Mouse (Mus musculus): ENCODE data around the gene Pim2.
A peak's percentile ranks its signal among the peaks of the same experiment; 100 is the strongest.

Pim2 gene

DNA sequence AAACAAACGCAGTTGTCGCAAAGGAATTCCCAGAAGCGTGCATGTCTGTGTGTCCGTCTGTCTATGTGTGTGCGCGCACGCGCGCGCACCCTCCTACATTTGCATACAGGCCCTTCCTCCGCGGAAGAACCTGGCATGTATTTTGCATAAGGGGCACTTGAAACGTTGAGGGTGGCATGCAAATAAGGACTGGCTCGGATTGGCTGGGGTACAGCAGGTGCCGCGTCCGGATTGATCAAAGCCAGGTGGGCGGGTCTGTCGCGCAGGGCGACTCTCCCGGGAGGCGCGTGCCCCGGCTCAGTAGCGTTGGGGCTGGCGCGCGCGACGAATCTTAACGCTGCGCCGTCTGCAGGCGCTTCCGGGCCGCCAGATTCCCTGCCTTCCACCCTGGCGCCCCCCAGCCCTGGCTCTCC, at the start of gene Pim2:
Gene Pim2 (plus strand): TSS at position 256 of the 413 bp plus-strand sequence.
- peak; percentile 86 to 94 for DNase-seq

- DNase-seq = no peak
Observed at GRCm38 (mm10) chrX:7837146-7837545, 40.9 kb upstream of the Pim2 start.

DNA sequence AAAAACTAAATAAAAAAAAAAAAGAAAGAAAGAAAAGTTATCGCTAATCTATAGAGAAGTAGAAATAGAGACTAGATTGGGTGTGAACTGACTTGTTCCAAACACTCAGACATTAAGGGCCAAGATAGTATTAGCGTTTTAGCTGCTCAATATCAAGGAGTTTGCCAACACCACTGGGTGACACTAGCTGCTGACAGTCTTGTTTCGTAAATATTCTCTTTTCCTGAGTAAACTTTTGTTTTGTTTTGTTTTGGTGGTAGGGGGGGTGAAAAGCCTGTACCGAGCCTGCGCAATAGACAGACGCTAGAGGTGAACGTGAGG, 37.3 kb upstream of the Pim2 start:
- no peak for DNase-seq

DNA sequence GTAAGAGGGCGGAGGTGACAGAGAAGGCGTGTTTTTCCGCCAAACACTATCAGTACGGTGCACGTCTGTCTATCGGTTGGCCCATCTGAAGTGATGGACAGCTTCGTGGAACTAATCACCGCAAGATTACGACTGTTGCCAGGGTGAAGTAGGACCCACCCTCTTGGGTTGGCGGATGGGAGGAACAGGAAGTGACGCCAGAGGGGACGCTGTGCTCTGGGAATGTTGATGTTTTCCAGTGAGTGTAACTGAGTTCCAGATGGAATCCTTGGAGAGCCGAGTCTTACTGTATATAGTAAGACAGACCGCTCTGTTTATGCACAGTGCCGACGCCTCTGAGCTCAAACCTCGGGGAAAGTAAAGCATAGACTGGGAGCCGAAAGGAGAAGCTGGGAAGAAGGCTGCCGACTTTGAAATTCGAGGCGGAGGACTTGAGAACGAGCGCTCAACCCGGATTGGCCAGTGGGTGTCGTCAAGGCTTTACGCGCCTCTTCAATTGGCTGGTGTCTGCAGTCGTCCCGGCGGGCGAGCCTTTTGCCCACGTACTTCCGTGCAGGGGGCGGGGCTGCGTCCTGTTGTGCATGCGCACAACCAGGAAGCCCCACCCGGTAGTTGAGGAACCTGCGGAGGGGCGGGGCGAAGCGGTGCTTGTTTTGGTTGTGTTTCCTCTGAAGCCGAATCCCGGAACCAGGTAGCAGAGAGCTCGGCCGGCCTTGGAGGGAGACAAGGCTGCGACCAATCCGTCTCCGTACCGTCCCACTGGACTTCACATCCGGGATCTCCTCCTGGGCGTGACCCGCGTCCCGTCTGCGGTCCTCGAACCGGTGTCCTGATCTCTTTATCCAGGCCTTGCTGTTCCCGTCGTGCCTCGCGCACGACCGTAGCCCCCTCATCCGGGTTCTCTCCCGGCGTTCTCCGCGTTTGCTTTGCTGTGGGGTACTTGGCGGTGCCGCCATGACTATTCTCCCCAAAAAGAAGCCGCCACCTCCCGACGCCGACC, 36.6 kb upstream of the Pim2 start, which contains the start of gene Otud5:
Gene Otud5 (plus strand): TSS at position 202 of the 1,000 bp plus-strand sequence.
- DNase-seq = peak; percentile 96 to 98

DNA sequence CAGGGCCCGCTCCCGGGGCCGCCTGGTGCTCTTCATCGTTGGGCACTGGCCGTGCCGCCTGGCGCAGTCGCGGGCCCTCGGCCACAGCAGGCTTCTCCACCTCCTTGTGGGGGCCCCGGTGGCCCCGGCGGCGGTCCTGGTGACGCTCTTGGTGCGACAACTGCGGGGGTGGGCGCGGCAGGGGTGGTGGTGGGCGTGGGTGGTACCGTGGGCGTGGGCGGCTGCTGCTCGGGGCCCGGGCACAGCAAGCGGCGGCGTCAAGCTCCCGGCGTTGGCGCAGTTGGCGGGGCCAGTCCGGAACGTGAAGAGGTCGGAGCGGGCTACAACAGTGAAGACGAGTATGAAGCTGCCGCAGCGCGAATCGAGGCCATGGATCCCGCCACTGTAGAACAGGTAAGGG, 35.7 kb upstream of the Pim2 start:
- DNase-seq = peak; percentile 2 to 46

GRCm38 (mm10) chrX:7847845-7848244, 30.2 kb upstream of the Pim2 start:
- no peak for DNase-seq

GRCm38 (mm10) chrX:7854578-7854977, 23.5 kb upstream of the Pim2 start:
- DNase-seq = peak; percentile 39 to 46

- no peak for DNase-seq
Observed at GRCm38 (mm10) chrX:7859191-7859753, 18.8 kb upstream of the Pim2 start.

DNA sequence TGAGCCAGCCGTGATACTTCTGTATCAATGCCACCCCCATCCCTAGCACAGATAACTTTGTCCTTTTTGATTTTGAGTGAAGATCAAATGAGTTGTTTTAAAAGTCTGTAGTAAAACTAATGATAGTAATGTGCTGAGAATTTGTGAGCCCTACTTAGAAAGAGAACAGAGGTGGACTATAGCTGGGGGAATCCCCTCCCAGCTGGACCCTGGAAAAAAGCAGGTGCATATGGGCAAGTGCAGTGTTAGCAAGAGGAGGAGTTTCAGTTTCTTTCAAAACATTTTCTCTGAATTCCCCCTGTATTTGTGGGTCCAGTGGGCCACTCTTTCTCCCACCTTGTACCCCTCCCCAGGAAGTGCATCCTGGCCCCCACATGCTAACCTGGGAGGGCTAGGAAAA, 14.9 kb upstream of the Pim2 start:
- no peak for DNase-seq

DNA sequence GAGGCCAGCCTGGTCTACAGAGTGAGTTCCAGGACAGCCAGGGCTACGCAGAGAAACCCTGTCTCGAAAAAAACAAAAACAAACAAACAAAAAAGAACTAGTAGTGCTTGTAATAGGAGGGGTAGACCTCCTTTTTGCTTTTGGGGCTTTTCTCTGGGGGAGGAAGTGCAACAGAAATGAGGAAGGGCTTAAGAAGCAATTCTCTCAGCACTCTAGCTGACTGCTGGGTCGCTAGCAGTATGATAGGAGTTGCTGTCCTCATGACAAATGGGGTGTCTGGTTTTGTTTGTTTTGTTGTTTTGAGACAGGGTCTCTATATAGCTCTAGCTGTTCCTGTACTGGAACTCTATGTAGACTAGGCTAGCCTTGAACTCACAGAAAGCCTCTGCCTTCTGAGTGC, 13.5 kb upstream of the Pim2 start:
- no peak for DNase-seq

GRCm38 (mm10) chrX:7865343-7865742, 12.7 kb upstream of the Pim2 start:
- DNase-seq = no peak

DNA sequence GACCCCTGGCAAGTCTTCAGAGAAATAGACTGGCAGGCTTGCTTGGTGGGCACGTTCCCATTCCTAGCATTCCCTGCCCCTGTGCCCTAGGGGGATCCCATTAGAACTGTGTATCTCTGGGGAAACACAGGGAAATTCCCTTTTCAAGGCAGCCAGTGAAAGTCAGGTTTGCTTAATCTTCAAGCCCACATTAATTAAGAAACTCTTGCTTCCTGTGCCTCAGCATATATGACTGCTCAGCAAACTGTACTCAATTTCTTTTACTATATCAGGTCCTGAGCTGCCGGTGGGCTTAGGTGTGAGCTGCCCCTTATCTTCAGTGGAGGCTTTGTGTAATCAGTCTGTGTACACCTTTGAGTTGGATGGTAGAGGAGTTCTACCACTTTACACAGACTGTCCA, 12.3 kb upstream of the Pim2 start:
- DNase-seq = no peak

DNA sequence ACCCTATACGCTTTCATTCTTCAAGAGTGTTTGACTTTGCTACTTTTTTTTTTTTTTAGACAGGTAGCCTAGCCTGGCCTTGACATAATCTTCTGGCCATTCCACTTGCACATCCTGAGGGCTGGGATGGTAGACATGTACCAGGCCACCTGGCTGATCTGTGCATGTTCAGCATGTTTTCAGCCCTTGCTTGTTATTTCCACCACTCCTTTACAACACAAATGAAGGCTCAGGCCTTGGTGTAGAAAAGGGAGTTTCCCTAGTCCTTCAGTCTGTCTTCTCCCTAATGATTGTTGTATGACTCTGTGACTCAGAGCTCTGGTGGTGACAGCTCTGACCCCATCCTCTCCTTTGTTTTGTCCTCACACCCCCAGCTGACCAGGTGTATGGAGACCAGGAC, 10.9 kb upstream of the Pim2 start:
- DNase-seq = no peak

GRCm38 (mm10) chrX:7868506-7868905, 9.6 kb upstream of the Pim2 start:
- DNase-seq = no peak

GRCm38 (mm10) chrX:7869826-7870225, 8.2 kb upstream of the Pim2 start:
- DNase-seq = no peak

DNA sequence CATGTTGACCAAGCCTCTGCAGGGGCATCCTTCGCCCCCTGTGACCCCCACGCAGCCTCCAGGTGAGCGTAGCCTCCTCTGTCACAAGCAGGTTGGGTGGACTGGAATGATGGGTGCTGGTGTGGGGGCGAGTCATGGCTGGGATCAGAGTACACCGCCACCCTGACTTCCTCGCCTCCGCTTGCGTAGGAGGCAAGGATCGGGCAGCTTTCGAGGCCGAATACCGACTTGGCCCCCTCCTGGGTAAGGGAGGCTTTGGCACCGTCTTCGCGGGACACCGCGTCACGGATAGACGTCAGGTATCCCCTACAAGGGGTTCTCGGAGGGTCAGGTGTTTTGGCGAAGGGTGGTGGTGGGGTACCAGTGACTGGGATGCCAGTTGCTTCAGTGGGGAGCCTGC, 433 bp downstream of the Pim2 start:
- peak in 1 of 2 experiments; percentile 44 for DNase-seq

DNA sequence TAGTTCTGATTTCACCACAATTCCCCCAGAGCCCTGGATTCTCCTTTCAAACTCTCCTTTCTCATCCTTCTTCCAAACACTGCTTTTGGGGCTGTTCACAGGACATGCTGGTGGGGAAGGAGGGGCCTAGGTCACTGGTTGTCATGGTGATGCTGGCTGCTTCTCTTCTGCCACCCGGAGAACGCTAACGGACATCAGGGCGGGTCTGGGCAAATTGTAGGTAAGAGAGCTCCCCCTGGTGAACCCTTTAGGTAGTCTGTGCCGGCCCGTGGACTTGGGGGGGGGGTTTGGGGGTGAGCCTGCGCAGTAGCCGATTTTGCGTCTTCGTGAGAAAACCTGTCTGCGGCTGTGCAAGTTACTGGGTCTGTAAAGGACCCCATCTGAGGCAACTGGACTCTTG, 1.8 kb downstream of the Pim2 start:
- DNase-seq = peak; percentile 70 to 86

DNA sequence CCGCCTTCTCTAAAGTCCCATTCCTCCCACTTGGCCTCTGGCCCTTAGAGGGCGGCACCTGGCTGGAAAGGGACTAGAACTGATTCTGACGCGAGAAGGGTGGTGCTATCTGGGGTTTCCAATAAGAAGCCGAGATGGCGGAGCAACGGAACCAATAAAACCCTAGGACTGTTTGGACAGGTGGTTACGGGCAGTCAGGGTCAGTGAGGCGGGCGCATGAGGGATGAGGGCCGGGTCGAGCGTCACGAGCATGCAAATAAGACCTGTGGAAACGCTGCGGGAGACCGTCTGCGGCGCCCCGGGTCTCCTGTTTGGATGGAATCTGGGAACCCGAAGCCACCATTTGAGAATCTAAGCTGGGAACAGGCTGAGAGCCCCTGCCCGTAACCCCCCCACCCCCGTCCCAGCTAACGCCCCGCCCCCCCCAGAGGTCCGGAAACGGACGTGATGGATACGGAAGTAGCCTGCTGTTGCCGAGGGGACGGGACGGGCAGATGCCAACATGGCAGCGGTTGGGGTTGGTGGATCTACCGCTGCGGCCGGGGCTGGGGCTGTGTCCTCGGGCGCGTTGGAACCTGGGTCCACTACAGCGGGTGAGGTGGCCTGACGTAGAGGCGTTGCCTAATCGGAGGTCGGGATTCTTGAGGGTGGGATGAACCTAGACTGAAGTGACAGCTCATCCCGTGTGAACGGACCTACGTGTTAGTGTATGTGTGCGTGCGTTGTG, 5.9 kb downstream of the Pim2 start, which contains the start of gene Slc35a2:
Gene Slc35a2 (plus strand): TSS at position 188 of the 727 bp plus-strand sequence.
- peak; percentile 88 to 96 for DNase-seq

DNA sequence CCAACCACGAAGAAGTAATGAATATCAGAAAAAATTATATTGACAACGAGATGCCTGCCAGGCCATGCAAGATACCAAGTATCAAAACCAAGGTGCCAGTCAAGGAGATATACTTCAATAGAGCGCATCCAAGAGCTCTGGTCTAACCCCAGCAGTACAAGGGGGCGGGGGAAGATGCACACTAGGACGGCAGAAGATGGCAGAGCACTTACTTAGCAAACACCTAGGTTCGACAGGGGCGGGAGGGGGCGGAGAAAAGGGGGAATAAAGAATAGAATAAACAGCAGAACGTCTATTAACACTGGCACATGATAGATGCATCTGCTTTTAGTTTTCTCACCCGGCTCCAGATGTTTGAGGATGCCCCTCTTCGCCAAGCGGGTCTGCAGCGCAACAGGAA, 20.1 kb downstream of the Pim2 start:
- no peak for DNase-seq

- peak; percentile 92 to 96 for DNase-seq
Observed at GRCm38 (mm10) chrX:7898880-7899874, 21.1 kb downstream of the Pim2 start, which contains the start of the genes Pqbp1 and Timm17b. Pqbp1 (minus strand) TSS chrX:7899269. Timm17b (plus strand) TSS chrX:7899357.

DNA sequence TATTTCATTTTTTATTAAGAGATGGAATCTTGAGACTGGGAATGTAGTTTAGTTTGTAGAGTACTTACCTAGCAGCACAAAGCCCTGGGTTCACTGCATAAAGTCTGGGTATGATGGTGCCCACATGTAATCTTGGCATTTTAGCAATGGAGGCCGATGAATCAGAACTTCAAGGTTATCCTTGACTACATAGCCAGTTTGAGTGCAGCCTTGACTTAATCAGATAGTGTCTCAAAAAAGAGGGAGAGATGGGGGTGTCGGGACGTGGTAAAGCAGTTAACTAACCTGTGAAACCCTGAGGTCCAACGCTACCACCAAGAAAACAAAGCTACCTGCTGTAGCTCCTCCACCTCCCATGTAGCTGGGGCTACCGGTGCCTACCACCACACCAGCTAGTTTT, 26.4 kb downstream of the Pim2 start:
- no peak for DNase-seq

DNA sequence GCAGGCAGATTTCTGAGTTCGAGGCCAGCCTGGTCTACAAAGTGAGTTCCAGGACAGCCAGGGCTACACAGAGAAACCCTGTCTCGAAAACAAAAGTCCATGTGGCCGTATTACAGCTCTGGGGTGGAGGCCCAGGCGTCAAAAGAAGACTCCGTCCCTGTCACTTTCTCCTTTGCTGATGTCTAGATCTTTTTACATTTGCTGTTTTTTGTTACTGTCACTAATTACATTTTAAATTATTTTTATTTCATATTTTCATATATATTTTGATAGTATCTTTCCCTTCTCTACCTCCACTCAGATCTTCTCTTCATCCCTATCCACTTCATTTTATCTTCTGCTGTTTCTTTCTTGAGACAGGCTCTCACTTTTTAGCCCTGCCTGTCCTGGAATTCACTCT, 29.7 kb downstream of the Pim2 start, which contains the start of gene Gm10491:
Gene Gm10491 (minus strand): TSS at position 101 of the 400 bp plus-strand sequence.
- DNase-seq = no peak
